Mouse (Mus musculus) G1E (cell line): ENCODE data around the gene Odaph. TPM values are rescaled to one million over a fixed set of nuclear protein-coding genes. Genes with fewer than 3 reads are reported as not detected.
A peak's percentile ranks its signal among the peaks of the same experiment; 100 is the strongest.
"Not testable (repeated sequence)": the region's sequence is repeated elsewhere in the genome, so short reads cannot be mapped to it uniquely, and the experiment has no call there.

Experiments used
- ATAC-seq: 2 replicates; pipeline ENCODE4 v1.8.0; 2016; ENCODE audit warnings: mild to moderate bottlenecking; ENCODE audit not compliant: insufficient number of reproducible peaks, poor library complexity, low FRiP score, severe bottlenecking; ENCODE audit errors: extremely low read depth
- DNase-seq: peaks from one replicate; pipeline ENCODE4 v3.0.0; 2012; ENCODE audit warnings: low spot score
- H3K27me3 ChIP-seq: 2 replicates; pipeline ENCODE4 v1.6.1; 2012; ENCODE audit warnings: mild to moderate bottlenecking, low read length, inconsistent platforms; ENCODE audit not compliant: insufficient read depth
- H3K36me3 ChIP-seq: replicated peaks from 2 replicates; pipeline ENCODE3; 2012; ENCODE audit warnings: mild to moderate bottlenecking, inconsistent platforms
- H3K4me1 ChIP-seq: 2 replicates; pipeline ENCODE4 v1.6.1; 2012; ENCODE audit warnings: low read depth, low read length, inconsistent platforms, mixed read lengths; ENCODE audit not compliant: insufficient read depth
- H3K4me3 ChIP-seq: 2 replicates; pipeline ENCODE4 v1.5.1; 2012; ENCODE audit warnings: low read depth, mild to moderate bottlenecking, inconsistent platforms, low read length, moderate library complexity, mixed read lengths
- H3K9me3 ChIP-seq: replicated peaks from 2 replicates; pipeline ENCODE4 v1.6.1; 2012; ENCODE audit warnings: inconsistent platforms
- CTCF ChIP-seq: IDR thresholded peaks from 2 replicates; pipeline ENCODE4 v1.5.1; 2012; ENCODE audit warnings: low read depth, low read length, inconsistent platforms, mixed read lengths
- GATA1 ChIP-seq: IDR thresholded peaks from 2 replicates; pipeline ENCODE4 v1.6.1; 2012; ENCODE audit warnings: borderline replicate concordance, low read length, inconsistent platforms, mixed read lengths
- GATA2 ChIP-seq: IDR thresholded peaks from 2 replicates; pipeline ENCODE4 v1.6.1; 2012; ENCODE audit warnings: low read depth, low read length, inconsistent platforms, borderline replicate concordance
- POLR2AphosphoS5 ChIP-seq: IDR thresholded peaks from 2 replicates; pipeline ENCODE4 v1.6.1; 2012; ENCODE audit warnings: low read depth, low read length, inconsistent platforms; ENCODE audit not compliant: insufficient replicate concordance
- TAL1 ChIP-seq: conservative IDR thresholded peaks from 2 replicates; pipeline ENCODE4 v1.6.1; 2012; ENCODE audit warnings: low read depth, low read length, inconsistent platforms, mixed read lengths
- polyA plus RNA-seq: library from polyadenylated mRNA; stranded (reverse); fragments of >175 nt; gene quantifications from 2 replicates; pipeline ENCODE4 v1.2.3, GENCODE M21; 2012
- total RNA-seq, 2 experiments: library from RNA; stranded (forward) in 1 of 2; stranded (reverse) in 1 of 2; fragments of 200-1000 nt in 1 of 2; fragments of >200 nt in 1 of 2; fragmentation: Nextera tagmentation in 1 of 2; gene quantifications; 2 replicates each; pipeline ENCODE4 v1.2.3; 2014 to 2017

Odaph gene
- total RNA-seq (2014; fragmentation: Nextera tagmentation) (not detected in 2 replicates), total RNA-seq (2017) (0.12 and 0.22 TPM in 2 replicates), polyA plus RNA-seq (not detected in 2 replicates)

DNA sequence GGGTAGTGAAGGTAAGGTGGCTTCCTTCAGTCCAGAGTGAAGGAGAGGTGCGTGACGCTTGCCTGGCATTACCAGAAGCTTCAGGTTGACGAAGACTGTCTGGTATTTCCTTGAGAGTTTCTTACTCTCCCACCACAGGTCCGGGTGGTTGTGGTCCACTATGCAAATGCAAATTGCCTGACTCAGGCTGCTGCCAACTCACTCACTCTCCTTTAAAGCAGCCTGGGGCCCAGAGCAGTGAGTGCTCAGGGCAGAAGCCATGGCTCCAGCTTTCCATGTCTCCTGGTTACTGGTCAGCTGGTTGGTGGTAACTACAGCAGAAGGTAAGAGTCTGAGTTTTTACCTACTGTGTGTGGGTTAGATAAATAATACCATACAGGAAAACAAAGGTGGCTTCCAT lies at the start of gene Odaph:
TSS of gene Odaph (plus strand) at position 240 of the 400 bp plus-strand sequence.
- DNase-seq = no peak

DNA sequence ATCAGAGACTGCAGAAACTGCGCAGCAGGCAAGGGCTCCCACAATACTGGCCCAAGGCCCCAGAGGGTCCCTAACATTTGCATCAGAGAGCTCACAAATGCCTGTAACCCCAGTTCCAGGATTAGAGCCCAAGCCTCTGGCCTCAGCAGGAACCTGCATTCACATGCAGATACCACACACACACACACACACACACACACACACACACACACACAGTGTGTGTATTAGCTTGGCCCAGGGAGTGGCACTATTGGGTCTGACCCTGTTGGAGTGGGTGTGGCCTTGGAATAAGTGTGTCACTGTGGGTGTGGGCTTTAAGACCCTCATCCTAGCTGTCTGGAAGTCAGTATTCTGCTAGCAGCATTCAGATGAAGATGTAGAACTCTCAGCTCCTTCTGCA lies 41.7 kb upstream of the Odaph start:
- H3K27me3 ChIP-seq, H3K4me1 ChIP-seq, H3K9me3 ChIP-seq, H3K4me3 ChIP-seq, ATAC-seq, DNase-seq: not testable (repeated sequence)
- peaks cover 79% of the 10 kb centered on the region for H3K36me3 ChIP-seq

More for the DNA sequence above, at the start of gene Odaph:
- no peak for ATAC-seq
- Histone ChIP-seq H3K36me3 (no peaks in the 10 kb centered on the region), H3K4me3 (no peak within 1 kb of the TSS), H3K4me1 (no peaks in the 10 kb centered on the region), H3K27me3 (peaks cover 23% of the 10 kb centered on the region), H3K9me3 (no peaks in the 10 kb centered on the region)
- TF ChIP-seq GATA2 = no peak
- TF ChIP-seq GATA1 = no peak
- no peak for TF ChIP-seq CTCF
- no peak for TF ChIP-seq TAL1
- no peak for TF ChIP-seq POLR2AphosphoS5

DNA sequence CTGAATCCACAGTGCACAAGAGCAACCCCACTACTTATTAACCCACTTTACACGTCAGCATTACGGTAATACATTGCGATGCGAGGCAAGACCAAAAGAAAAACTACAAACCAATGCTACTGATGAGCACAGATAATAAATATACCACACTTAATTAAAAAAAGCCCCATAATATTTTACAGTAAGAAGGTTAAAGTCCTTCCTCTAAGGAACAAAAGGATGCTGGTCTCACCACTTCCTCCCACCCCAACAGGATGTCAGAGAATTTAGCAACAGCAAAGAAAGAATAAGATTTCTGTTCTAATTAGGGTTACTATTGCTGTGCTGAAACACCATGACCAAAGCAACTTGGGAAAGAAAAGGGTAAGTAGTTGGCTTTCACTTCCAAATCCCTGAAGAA lies 40.3 kb upstream of the Odaph start:
- H3K4me1 ChIP-seq = no peaks in the 10 kb centered on the region
- no peak for TF ChIP-seq POLR2AphosphoS5
- TF ChIP-seq GATA2 = no peak
- TF ChIP-seq TAL1 = no peak
- no peak for TF ChIP-seq CTCF
- TF ChIP-seq GATA1 = no peak
- H3K36me3 ChIP-seq = peaks cover 85% of the 10 kb centered on the region
- H3K4me3 ChIP-seq = no peak overlapping the region
- no peak for ATAC-seq
- no peaks in the 10 kb centered on the region for H3K9me3 ChIP-seq
- H3K27me3 ChIP-seq = no peaks in the 10 kb centered on the region
- no peak for DNase-seq

DNA sequence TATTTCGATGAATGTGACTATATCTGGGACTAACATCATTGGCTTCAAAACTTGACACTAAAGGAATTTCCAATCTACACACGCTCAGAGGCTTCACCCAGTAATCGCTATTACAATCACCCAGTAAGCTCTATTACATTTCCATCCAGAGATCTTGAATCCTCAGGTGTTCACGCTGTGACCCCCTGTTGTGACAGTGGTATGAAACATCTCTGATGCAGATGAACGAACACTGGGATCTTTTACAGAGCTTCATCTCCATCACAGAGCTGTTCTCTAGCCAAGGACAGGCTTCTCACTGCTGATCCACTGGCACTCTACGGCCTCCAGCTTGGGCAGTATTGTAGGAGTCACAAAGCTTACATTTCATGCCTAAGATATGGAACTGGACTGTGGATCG lies 37.8 kb upstream of the Odaph start:
- H3K4me1 ChIP-seq = no peaks in the 10 kb centered on the region
- DNase-seq = no peak
- TF ChIP-seq TAL1 (no peak), POLR2AphosphoS5 (no peak), GATA2 (no peak), CTCF (no peak), GATA1 (no peak)
- H3K9me3 ChIP-seq = no peaks in the 10 kb centered on the region
- H3K36me3 ChIP-seq = peaks cover 83% of the 10 kb centered on the region
- no peaks in the 10 kb centered on the region for H3K27me3 ChIP-seq
- no peak for ATAC-seq
- H3K4me3 ChIP-seq = no peak overlapping the region

DNA sequence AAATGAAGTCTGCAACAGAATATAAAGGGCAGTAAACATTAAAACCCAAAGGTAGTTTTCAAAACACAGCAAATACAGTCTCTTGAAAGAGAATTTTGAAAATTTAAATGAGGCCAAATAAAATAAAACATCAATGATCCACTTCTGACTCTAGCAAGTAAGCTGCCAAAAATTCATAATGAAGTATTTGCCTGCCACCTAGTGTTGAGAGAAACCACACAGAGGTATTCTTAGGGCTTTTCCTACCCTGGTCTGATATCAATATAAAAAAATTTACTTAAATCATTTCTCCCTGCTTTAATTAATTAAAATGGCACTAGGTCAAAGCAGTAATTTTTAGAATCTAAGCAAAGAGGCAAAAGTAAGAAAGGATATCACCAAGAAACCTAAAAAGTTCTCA lies 35.9 kb upstream of the Odaph start:
- Histone ChIP-seq H3K4me1 (no peaks in the 10 kb centered on the region), H3K36me3 (peaks cover 81% of the 10 kb centered on the region), H3K9me3 (no peaks in the 10 kb centered on the region), H3K27me3 (no peaks in the 10 kb centered on the region), H3K4me3 (no peak overlapping the region)
- ATAC-seq = no peak
- DNase-seq = no peak
- TF ChIP-seq TAL1 = no peak
- TF ChIP-seq POLR2AphosphoS5 = no peak
- no peak for TF ChIP-seq CTCF
- no peak for TF ChIP-seq GATA1
- TF ChIP-seq GATA2 = no peak

DNA sequence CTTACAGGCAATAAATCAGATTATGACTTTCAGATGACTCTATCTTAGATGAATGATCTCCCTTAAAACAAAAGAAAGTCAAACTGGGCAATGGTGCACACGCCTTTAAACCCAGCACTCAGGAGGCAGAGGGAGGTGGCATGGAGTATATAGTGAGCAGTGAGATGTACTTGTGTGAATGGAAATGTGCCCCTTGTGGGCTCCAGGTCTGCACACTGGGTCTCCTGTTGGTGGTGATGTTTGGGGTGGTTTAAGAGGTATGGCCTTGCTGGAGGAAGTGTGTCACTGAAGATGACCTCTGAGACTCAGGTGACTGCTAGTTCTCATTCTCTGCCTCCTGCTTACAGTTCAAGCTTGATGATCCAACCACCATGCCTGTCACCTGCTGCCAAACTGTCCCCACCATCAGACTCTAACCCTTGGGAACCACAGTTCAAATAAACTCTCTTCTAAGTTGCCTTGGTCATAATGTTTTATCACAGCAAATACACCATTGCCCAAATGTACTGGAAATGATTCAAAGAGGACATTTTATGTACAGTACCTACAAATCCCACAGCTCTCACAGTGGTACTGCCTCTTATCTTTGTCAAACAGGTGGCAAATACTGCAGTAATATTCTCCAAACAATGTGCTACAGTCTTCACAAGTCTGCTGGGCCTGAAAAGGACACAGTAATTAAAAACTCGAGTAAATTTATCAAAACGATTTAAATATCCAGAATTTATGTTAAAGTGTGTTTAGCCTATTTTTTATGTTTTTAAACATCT lies 30.1 kb upstream of the Odaph start:
- H3K9me3 ChIP-seq = no peaks in the 10 kb centered on the region
- H3K27me3 ChIP-seq = no peaks in the 10 kb centered on the region
- peaks cover 55% of the 10 kb centered on the region for H3K36me3 ChIP-seq
- H3K4me3 ChIP-seq = no peak overlapping the region; the same call in 1 of the 2 replicates
- no peak for ATAC-seq
- TF ChIP-seq TAL1 (peak; percentile 47), GATA1 (no peak), GATA2 (no peak)
- no peak for DNase-seq
- peaks cover 42% of the 10 kb centered on the region for H3K4me1 ChIP-seq

DNA sequence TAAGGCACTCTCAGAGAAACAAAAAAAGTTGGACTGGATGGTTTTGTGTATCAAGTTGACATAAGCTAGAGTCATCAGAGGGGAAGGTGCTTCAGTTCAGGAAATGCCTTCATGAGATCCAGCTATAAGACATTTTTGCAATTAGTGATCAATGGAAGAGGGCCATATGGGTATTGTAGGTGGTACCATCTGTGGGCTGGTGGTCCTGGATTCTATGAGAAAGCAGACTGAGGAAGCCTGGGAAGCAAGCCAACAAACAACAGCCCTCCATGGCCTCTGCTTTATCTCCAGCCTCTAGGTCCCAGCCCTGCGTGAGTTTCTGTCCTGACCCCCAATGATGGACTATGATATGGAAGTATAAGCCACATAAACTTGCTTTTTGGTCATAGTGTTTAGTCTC lies 28.2 kb upstream of the Odaph start:
- peaks cover 48% of the 10 kb centered on the region for H3K4me1 ChIP-seq
- ATAC-seq = no peak
- H3K27me3 ChIP-seq = no peaks in the 10 kb centered on the region
- peaks cover 37% of the 10 kb centered on the region for H3K36me3 ChIP-seq
- TF ChIP-seq CTCF = no peak
- TF ChIP-seq POLR2AphosphoS5 = no peak
- TF ChIP-seq GATA2 = no peak
- no peak for TF ChIP-seq TAL1
- no peak for TF ChIP-seq GATA1
- DNase-seq = no peak
- H3K9me3 ChIP-seq = no peaks in the 10 kb centered on the region
- H3K4me3 ChIP-seq = no peak overlapping the region
